Mouse (Mus musculus) stomach, postnatal 0 days (tissue): ENCODE results near the gene Nkx2-3. TPM values are rescaled to one million over a fixed set of nuclear protein-coding genes. Genes with fewer than 3 reads are reported as not detected.

ENCODE experiments used
- ATAC-seq: fragments of 200-750 bp; cut with Nextera tagmentation; 2 replicates; pipeline ENCODE4 v1.8.0; 2017; ENCODE audit not compliant: low FRiP score, low TSS enrichment
- DNase-seq: peaks from one replicate; pipeline ENCODE4 v3.0.0-alpha.2; 2016; ENCODE audit warnings: low spot score
- H3K27ac ChIP-seq: fragments of 300-500 bp; sonication (generic); replicated peaks from 2 replicates; pipeline ENCODE4 v1.5.1; 2014; ENCODE audit warnings: mild to moderate bottlenecking, control low read depth
- H3K27me3 ChIP-seq: fragments of 300-500 bp; sonication (generic); 2 replicates; pipeline ENCODE4 v1.6.1; 2014; ENCODE audit warnings: low read length; ENCODE audit not compliant: control insufficient read depth, insufficient read depth
- H3K36me3 ChIP-seq: fragments of 300-500 bp; sonication (generic); 2 replicates; pipeline ENCODE4 v1.6.1; 2014; ENCODE audit warnings: low read length, mixed read lengths; ENCODE audit not compliant: control insufficient read depth, insufficient read depth
- H3K4me1 ChIP-seq: fragments of 300-500 bp; sonication (generic); replicated peaks from 2 replicates; pipeline ENCODE4 v1.6.1; 2014; ENCODE audit warnings: antibody characterized with exemption; ENCODE audit not compliant: control insufficient read depth, insufficient read depth
- H3K4me2 ChIP-seq: fragments of 300-500 bp; sonication (generic); replicated peaks from 2 replicates; pipeline ENCODE4 v1.6.1; 2014; ENCODE audit warnings: low read depth, mild to moderate bottlenecking, control low read depth, moderate library complexity
- H3K4me3 ChIP-seq: fragments of 300-500 bp; sonication (generic); 2 replicates; pipeline ENCODE4 v1.5.1; 2014; ENCODE audit warnings: low read depth, low read length, control low read depth
- H3K9ac ChIP-seq: fragments of 300-500 bp; sonication (generic); 2 replicates; pipeline ENCODE4 v1.6.1; 2014; ENCODE audit warnings: mild to moderate bottlenecking, low read length, control low read depth, mixed read lengths
- H3K9me3 ChIP-seq: fragments of 300-500 bp; sonication (generic); 2 replicates; pipeline ENCODE4 v1.6.1; 2016; ENCODE audit warnings: low read length; ENCODE audit not compliant: control insufficient read depth
- CTCF ChIP-seq: IDR thresholded peaks from 2 replicates; pipeline ENCODE4 v1.5.1; 2016; ENCODE audit warnings: antibody characterized with exemption, low read depth, mild to moderate bottlenecking, moderate library complexity
- EP300 ChIP-seq: optimal IDR thresholded peaks from 2 replicates; pipeline ENCODE3; 2016; ENCODE audit warnings: antibody characterized with exemption
- WGBS: fragments of 180-500 bp; shearing (Covaris S2); extraction: QIAGEN DNeasy Blood & Tissue Kit; methylation state at CpG from one replicate; pipeline ENCODE4 v1.1.7; 2014; 5-methylcytosine and 5-hydroxymethylcytosine counted together
- polyA plus RNA-seq: library from polyadenylated mRNA; unstranded; fragments of >200 nt; fragmentation: Nextera tagmentation; extraction: Ambion mirVana; gene quantifications from 2 replicates; pipeline ENCODE4 v1.2.1, GENCODE M21; 2015

Gene Nkx2-3
- polyA plus RNA-seq, 1 experiment from 2014 or later = 5.7 TPM

GRCm38 (mm10) chr19:43611561-43611960 lies 564 bp upstream of the Nkx2-3 start:
- no peak overlapping the region for H3K27ac ChIP-seq
- peaks cover 46% of the 10 kb centered on the region for H3K27me3 ChIP-seq
- 30% methylated on average over 12 of the region's 12 CpGs for WGBS
- TF ChIP-seq EP300 = no peak
- TF ChIP-seq CTCF = no peak
- no peaks in the 10 kb centered on the region for H3K9me3 ChIP-seq
- no peaks in the 10 kb centered on the region for H3K4me1 ChIP-seq
- DNase-seq (no peak), ATAC-seq (no peak)
- H3K4me2 ChIP-seq = no peak overlapping the region
- no peaks in the 10 kb centered on the region for H3K36me3 ChIP-seq
- H3K4me3 ChIP-seq = 0 out of 2 replicates have a peak overlapping the region, but pooled peaks have one; percentile 12
- no peak overlapping the region for H3K9ac ChIP-seq

- no peak for ATAC-seq
- Histone ChIP-seq H3K9me3 (no peaks in the 10 kb centered on the region), H3K4me3 (peak overlapping the region; percentile 33), H3K36me3 (no peaks in the 10 kb centered on the region), H3K9ac (no peak overlapping the region), H3K27me3 (peaks cover 42% of the 10 kb centered on the region), H3K4me1 (no peaks in the 10 kb centered on the region), H3K27ac (no peak overlapping the region), H3K4me2 (no peak overlapping the region)
- 3% methylated on average over 23 of the region's 23 CpGs for WGBS
- DNase-seq = no peak
- TF ChIP-seq CTCF = no peak
- no peak for TF ChIP-seq EP300
These were observed 411 bp downstream of the Nkx2-3 start for GRCm38 (mm10) chr19:43612501-43612971.

- no peaks in the 10 kb centered on the region for H3K36me3 ChIP-seq
- no peak overlapping the region for H3K9ac ChIP-seq
- H3K9me3 ChIP-seq = no peaks in the 10 kb centered on the region
- DNase-seq (no peak), ATAC-seq (no peak)
- no peak overlapping the region for H3K4me2 ChIP-seq
- H3K4me3 ChIP-seq = peak overlapping the region; percentile 35
- peaks cover 42% of the 10 kb centered on the region for H3K27me3 ChIP-seq
- no peak overlapping the region for H3K27ac ChIP-seq
- TF ChIP-seq EP300 = no peak
- TF ChIP-seq CTCF = no peak
- 9% methylated on average over 26 of the region's 26 CpGs for WGBS
- no peaks in the 10 kb centered on the region for H3K4me1 ChIP-seq
These were observed 1.4 kb downstream of the Nkx2-3 start for GRCm38 (mm10) chr19:43613293-43614130.

- TF ChIP-seq EP300 = no peak
- no peak for TF ChIP-seq CTCF
- Histone ChIP-seq H3K9ac (0 out of 2 replicates have a peak overlapping the region, but pooled peaks have one; percentile 8), H3K4me1 (no peaks in the 10 kb centered on the region), H3K36me3 (no peaks in the 10 kb centered on the region), H3K4me3 (peak overlapping the region; percentile 35), H3K4me2 (peak overlapping the region; percentile 47), H3K27ac (no peak overlapping the region), H3K27me3 (peaks cover 47% of the 10 kb centered on the region), H3K9me3 (no peaks in the 10 kb centered on the region)
- ATAC-seq = no peak
- DNase-seq = no peak
- 1% methylated on average over 66 of the region's 92 CpGs for WGBS
These were observed 2.4 kb downstream of the Nkx2-3 start for GRCm38 (mm10) chr19:43614341-43615073.

- no peak overlapping the region for H3K27ac ChIP-seq
- DNase-seq (no peak), ATAC-seq (no peak)
- TF ChIP-seq EP300 = no peak
- TF ChIP-seq CTCF = no peak
- H3K36me3 ChIP-seq = no peaks in the 10 kb centered on the region
- no peaks in the 10 kb centered on the region for H3K9me3 ChIP-seq
- H3K27me3 ChIP-seq = peaks cover 48% of the 10 kb centered on the region
- peak overlapping the region; percentile 35 for H3K4me3 ChIP-seq
- H3K9ac ChIP-seq = peak overlapping the region; percentile 35; the same call in 1 of the 2 replicates
- H3K4me1 ChIP-seq = no peaks in the 10 kb centered on the region
- 2% methylated on average over 20 of the region's 20 CpGs for WGBS
- peak overlapping the region; percentile 47 for H3K4me2 ChIP-seq
These were observed 2.9 kb downstream of the Nkx2-3 start for GRCm38 (mm10) chr19:43615074-43615445.
